Mouse (Mus musculus): ENCODE results near the gene Gzmm.

The Gzmm gene

GRCm38 (mm10) chr10:79704065-79704969 lies 15.5 kb downstream of the Gzmm start, which contains the start of gene Bsg:
Gene Bsg, plus strand, starts transcription at chr10:79704491.
- DNase-seq: peak; percentile 99

GRCm38 (mm10) chr10:79704970-79705360 lies 16.1 kb downstream of the Gzmm start:
- DNase-seq: no peak

GRCm38 (mm10) chr10:79705951-79706350 lies 17.1 kb downstream of the Gzmm start:
- DNase-seq: no peak

- no peak for DNase-seq
These were observed 17.7 kb downstream of the Gzmm start for GRCm38 (mm10) chr10:79706406-79707094.

- no peak for DNase-seq
These were observed 18.3 kb downstream of the Gzmm start for GRCm38 (mm10) chr10:79707162-79707561.

GRCm38 (mm10) chr10:79707759-79708158 lies 18.9 kb downstream of the Gzmm start:
- no peak for DNase-seq

- no peak for DNase-seq
These were observed 19.8 kb downstream of the Gzmm start for GRCm38 (mm10) chr10:79708668-79709067.

- DNase-seq: no peak
These were observed 20.5 kb downstream of the Gzmm start for GRCm38 (mm10) chr10:79709307-79709706.

GRCm38 (mm10) chr10:79712029-79712428 lies 23.2 kb downstream of the Gzmm start:
- peak; percentile 37 to 48 for DNase-seq

- peak; percentile 85 to 86 for DNase-seq
These were observed 23.8 kb downstream of the Gzmm start for GRCm38 (mm10) chr10:79712499-79713126.

- no peak for DNase-seq
These were observed 24.3 kb downstream of the Gzmm start for GRCm38 (mm10) chr10:79713163-79713562.

GRCm38 (mm10) chr10:79714996-79715395 lies 26.2 kb downstream of the Gzmm start:
- DNase-seq: no peak

- DNase-seq: no peak
These were observed 27.6 kb downstream of the Gzmm start, which contains the start of gene Hcn2 for GRCm38 (mm10) chr10:79716254-79716987. Gene Hcn2, plus strand, starts transcription at chr10:79716634.

GRCm38 (mm10) chr10:79716988-79717355 lies 28.2 kb downstream of the Gzmm start:
- peak in 1 of 2 experiments; percentile 34 for DNase-seq

- DNase-seq: peak; percentile 61 to 65
These were observed 29.0 kb downstream of the Gzmm start for GRCm38 (mm10) chr10:79717640-79718357.

GRCm38 (mm10) chr10:79721089-79721488 lies 32.3 kb downstream of the Gzmm start:
- DNase-seq: no peak

GRCm38 (mm10) chr10:79723047-79723446 lies 34.2 kb downstream of the Gzmm start:
- no peak for DNase-seq

GRCm38 (mm10) chr10:79723692-79724091 lies 34.9 kb downstream of the Gzmm start:
- DNase-seq: no peak

GRCm38 (mm10) chr10:79726090-79726489 lies 37.3 kb downstream of the Gzmm start:
- DNase-seq: peak; percentile 71 to 72

GRCm38 (mm10) chr10:79728323-79729249 lies 39.8 kb downstream of the Gzmm start:
- DNase-seq: no peak
